Mouse (Mus musculus) liver, postnatal 0 days (tissue): ENCODE measurements around the gene Mal.

Source experiments
- CTCF ChIP-seq: sonication (generic); IDR thresholded peaks from 2 replicates; pipeline ENCODE4 v1.5.1; 2016; ENCODE audit warnings: antibody characterized with exemption, low read depth
- EP300 ChIP-seq: IDR thresholded peaks from 2 replicates; pipeline ENCODE4 v1.6.1; 2016; ENCODE audit warnings: antibody characterized with exemption, low read depth, mild to moderate bottlenecking

DNA sequence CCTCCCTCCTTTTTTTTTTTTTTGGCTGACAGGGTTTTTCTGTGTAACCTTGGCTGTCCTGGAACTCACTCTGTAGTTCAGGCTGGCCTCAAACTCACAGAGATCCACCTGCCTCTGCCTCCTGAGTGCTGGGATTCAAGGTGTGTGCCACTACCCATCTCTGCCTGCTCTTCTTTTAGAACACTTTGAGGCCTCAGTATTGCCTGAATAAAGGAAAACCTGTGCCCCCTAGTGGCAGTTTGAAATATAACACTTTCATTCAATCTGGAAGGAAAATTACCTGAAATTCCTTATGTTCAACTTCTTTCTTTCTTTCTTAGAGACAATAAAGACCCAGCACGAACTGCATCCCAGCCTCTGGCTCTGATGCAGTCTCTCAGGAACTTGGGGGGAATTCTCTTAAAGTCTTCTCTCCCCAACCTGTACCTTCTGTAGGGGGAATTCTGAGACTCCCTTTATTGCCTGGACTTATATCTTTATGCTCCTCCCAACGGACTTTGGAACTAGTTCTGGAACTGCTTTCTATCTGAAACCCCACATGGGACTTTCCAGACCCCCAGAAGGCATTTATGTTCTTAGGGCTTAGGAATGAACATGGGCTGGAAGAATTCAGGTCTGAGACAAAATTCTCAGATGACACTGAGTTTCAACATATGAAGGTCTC, 11.5 kb upstream of the Mal start:
- TF ChIP-seq CTCF (peak; percentile 75), EP300 (no peak)
